Mouse (Mus musculus): ENCODE results near the gene Atoh8.
A peak's percentile ranks its signal among the peaks of the same experiment; 100 is the strongest.

The Atoh8 gene

DNA sequence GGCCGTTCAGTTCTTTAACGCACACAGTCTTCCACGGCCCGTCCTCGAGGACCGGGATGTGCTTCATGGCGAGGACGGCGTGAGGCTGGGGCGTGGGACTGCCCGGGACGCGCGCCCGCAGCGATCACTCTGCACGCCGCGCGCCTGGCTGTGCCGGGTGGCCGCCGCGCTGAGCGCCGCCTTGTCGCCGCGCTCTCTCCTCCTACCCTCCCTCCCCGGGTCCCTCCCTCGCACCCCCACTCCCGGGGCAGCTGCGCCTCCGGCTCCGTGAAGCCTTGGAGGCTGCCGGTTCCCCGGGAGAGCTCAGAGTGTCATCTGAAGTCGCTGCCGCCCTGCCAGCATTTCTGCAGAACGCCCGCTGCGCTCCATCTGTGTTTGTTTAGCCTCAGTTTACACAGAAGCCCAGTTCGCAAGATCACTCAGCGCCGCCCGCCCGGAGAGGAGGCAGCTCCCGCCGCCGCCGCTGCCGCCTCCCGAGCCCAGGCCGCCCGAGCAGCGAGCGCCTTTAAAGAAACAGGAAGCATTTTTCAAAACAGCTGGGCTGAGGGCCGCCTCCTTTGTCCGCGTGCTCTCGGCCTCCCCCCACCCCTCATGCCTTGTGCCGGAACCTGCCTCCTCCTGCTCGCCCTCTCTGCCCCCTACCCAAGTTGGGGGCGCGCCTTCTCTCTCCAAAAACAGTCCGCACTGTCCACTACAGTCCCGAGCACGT lies at the start of gene Atoh8:
Atoh8 (minus strand) TSS at position 480 of the 709 bp plus-strand sequence.
- peak; percentile 31 for DNase-seq (ENCODE audit: low spot score)

DNA sequence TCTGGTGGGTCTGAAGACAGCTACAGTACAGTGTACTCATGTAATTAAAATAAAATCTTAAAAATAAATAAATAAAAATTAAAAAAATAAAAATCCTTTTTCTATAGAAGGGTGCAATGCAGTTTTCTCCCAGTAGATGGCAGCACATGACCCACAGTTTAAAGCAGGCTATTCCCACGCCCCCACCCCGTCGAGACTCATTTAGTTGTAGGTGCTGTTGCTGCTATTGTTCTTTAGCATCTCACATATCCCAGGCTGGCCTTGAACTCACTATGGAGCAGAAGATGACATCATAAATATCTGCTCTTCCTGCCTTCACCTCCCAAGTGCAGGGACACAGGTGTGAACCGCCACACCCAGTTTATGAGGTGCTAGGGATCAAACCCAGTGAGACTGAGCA lies 48.5 kb upstream of the Atoh8 start:
- DNase-seq (ENCODE audit: low spot score), result peak; percentile 59

DNA sequence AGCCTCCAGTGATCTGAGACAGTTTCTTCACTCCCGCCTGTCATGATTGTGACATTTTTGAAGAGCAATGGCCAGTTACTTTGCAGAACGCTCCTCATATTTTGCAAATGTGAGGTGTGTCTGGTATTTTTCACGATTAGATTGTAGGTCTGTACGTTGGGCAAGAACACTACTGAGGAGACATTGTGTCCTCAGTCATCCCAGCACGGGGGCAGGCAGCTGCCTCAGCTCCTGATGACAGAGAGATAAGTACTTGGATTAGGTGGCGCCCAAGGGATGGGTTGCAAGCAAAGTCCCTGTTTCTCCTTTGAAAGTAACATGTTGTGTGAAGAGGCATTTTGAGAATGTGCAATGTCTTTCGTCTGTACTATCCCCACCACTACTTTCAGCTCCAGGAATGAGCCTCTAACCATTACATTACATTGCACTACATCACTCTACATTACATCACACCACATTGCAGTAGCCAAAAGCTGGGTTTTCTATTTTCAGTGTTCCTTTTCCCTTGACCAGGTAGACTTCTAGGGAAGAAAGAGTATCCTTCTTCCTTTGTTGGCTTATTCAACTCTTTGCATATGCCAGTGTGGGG lies 45.1 kb upstream of the Atoh8 start:
- no peak for DNase-seq (ENCODE audit: low spot score)

DNA sequence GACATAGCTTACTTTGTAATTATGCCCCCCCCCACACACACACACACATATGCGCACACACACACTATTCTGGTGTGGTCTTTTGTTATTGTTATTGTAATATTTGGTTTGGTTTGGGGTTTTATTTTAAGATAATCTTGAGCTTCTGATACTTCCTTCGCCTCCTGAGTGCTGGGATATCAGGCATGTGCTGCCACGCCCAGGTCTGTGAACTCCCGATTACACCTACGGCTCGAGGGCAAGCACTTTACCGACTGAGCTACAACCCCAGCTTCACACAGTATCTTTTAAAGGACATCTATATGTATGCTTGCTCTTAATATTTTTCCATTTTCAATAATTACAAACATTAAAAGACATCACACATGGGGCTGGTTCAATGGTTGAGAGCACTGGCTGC lies 44.1 kb upstream of the Atoh8 start:
- no peak for DNase-seq (ENCODE audit: low spot score)

DNA sequence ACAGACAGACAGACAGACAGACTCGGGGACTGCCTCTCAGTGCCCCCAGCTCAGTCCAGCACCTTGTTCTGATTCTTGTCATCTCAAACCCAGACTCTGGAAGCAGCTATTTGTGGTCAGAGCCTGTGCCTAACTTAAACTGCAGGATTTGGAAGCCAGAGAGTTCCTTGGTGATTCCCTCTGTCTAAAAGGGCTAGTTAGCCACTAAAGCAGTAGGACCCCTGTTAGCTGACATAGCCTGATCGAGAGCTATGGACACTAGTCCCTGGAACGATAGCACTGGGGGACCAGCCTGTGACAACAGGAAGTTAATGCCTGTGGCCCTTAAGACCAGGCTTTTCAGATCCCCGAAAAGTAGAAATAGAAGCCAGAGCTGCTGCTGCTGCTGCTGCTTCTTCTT lies 43.5 kb upstream of the Atoh8 start:
- no peak for DNase-seq (ENCODE audit: low spot score)

DNA sequence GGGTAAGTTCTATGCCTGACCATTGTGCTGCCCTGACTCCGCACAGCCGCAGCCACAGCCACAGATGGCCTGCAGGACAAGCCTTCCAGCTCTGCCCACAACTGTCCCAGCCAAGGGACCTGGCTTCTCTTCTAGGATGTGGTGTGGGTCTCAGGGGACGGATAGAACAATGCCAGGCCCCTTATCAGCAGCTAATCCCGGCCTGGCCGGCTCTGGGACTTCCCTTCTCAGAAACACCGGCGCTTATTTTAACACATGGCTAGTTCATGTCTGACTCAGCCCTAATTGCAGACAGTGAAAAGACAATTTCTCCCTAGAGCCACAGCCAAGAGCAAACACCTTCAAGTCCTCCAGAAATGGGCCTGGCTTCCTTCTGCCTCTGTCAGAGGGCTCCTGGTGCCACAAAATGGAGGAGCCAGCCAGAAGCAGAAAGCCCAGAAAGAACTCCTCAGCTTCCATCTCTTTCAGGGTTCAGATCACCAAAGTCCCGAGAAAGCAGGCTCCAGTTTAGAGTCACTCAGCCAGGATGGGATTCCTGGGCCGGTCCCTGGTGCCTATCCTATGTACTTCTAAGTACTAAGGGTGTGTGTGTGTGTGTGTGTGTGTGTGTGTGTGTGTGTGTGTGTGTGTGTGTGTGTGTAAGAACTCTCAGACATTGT lies 42.3 kb upstream of the Atoh8 start:
- no peak for DNase-seq (ENCODE audit: low spot score)

DNA sequence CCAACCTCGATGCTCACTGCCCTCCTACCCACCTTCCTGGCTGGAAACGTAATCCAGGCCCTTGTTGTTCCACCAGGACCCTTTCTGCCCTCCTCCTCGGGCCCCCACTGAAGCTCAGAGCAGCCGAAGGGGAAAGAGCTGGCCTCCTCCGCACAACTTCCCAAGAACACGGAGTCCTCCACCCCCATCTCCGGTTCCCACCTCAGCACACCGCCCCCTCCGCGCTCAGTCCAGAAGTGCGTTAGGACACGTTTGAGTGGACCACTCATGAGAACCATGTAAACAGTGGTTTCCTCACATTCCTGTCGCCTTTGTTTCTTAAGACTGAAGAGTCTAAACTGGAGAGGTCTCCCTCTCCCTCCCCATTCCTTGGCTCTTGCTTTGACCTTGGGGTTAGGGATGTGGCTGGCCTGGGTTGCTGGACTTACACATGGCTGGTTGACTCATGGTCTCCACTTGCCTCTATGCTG lies 41.6 kb upstream of the Atoh8 start:
- DNase-seq (ENCODE audit: low spot score), result no peak

DNA sequence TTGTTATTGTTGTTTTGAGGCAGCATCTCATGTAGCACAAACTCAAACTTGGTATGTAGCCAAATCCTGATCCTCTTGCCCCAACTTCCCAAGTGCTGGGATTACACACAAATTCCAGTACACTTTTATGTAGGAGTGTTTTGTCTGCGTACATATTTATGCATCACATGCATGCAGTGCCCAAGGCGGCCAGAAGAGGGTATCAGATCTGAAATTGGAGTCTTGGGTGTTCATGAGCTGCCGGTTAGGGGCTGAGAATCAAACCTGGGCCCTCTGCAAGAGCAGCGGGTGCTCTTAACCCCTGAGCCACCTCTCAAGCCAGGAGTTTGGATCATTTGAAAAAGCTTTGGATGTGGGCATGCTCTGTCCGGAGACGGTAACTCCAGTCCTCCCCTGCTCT lies 40.8 kb upstream of the Atoh8 start:
- no peak for DNase-seq (ENCODE audit: low spot score)

DNA sequence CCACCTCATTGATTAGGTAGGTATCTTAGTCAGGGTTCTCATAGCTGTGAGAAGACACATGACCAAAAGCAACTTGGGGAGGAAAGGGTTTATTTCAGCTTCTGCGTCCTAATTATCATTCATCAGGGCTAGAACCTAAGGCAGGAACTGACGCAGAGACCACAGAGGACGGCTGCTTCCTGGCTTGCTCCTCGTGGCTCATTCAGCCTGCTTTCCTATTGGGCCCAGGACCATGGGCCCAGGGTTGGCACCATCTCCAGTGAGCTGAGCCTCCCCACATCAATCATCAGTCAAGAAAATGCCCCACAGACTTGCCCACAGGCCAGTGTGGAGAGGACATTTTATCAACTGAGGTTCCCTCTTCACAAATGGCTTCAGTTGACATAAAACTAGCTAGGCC lies 40.1 kb upstream of the Atoh8 start:
- DNase-seq (ENCODE audit: low spot score), result no peak

DNA sequence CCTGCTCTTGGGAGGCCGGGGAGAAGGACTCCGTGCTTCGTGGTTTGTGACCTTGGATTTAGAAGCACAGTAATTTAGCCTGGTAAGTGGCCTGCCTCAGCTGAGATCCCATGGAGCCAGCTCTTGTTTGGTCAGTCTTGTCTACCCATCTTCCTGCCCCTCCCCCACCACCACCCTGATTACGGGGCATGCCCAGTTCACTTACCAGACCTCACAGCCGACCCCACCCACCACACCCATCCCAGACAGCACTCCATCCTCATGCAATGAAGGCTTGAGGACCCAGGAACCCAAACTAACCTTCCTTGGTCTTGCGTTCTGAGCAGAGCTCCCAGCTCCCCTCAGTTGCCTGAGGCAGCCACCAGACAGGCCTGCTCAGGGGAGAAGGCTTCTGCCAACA lies 37.8 kb upstream of the Atoh8 start:
- no peak for DNase-seq (ENCODE audit: low spot score)

DNA sequence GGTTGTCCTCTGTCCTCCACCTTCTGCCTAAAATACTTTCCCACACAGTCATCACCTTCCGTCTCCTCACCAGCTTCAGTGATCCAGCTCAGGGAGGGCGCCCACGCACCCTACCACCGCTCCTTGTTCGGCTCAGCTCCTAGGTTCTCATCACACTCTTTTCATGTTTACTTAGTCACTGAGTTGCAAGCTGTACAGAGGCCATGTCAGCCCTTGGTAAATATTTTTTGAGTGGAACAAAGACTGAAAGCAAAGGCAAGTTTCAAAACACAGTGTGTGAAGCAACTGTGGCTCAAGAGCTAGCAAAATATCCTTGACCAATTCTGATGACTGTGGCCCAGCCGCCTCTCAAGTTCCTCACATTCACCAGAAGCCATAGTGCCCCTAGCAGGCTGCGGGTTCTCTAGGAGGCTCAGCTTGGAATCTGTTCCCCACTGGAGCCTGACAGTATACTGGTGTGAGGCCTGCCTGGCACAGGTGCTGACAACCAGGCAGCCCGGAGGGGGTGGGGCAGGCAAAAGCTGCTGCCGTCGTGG lies 36.9 kb upstream of the Atoh8 start:
- no peak for DNase-seq (ENCODE audit: low spot score)

DNA sequence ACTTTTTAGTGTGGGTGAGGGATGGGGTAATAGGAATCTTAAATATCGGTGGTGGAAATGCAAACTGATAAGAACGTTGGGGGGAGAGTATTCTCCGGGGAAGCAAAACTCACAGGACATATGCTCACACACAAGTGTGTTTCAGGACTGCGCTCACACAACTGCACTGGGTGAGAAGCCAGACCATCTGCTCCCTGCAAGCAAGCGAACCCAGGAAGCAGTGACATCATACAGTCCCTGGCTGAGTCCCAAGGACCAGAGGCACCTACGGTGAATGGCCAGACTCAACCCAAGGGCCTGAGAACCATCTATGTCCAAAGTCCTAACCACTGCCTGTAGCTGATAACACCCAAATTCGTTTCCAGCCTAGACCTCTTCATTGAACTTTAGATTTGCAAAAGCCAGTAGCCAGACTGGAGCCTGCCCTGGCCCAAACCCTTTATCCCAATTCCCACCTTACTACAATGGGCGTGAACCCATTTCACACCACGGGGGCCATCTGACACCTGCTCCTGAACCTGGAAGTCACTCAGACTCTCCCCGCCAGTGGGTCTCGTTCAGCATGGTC lies 35.7 kb upstream of the Atoh8 start:
- DNase-seq (ENCODE audit: low spot score), result peak; percentile 54

DNA sequence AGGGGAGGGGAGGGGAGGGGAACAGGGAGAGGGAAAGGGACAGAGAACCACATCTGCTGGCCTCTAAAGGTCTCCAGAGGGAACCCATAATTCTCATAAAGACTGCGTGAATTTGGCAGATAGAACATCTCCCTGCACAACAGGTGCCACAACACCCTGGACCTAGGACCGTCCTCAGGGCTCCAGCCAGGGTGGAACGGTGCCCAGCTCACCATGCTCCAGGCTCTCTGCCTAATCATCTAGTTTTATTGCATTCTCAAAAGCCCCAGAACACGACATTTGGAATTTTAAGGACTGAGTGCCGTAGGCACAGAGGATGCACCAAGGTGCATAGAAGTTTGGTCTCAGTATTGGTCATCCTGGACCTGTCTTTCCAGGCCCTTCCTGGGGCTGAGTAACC lies 34.9 kb upstream of the Atoh8 start:
- no peak for DNase-seq (ENCODE audit: low spot score)

DNA sequence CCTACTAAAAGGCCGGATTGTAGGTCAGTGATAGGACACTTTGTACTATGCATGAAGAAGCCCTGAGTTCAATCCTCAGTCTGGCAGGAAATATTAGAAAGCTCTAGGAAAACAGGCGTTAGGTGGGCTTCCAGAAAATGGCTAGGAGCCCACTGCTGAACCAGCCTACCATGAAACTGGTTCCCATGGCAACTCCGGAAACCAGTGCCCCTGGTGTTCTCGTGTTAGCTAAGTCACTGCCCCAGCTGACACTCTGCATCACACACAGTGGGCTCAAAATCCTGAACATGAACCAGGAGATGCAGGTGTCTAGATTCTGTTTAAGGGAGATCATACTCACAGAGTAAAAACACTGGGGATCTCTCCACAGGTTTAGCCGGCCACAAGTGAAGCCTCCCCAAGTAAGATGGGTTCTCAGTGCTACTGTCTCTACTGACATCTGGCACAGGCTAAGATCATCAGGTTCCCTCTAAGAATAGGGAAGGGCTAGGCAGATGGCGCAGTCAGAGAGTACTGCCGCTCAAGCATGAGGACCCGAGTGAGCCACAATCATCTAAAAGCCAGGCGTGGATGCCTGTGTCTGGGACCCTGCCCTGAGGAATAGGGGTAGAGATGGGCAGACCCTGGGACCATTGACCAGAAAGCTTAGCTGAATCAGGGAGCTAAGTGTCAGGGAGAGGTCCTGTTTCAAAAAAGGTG lies 32.9 kb upstream of the Atoh8 start:
- no peak for DNase-seq (ENCODE audit: low spot score)

DNA sequence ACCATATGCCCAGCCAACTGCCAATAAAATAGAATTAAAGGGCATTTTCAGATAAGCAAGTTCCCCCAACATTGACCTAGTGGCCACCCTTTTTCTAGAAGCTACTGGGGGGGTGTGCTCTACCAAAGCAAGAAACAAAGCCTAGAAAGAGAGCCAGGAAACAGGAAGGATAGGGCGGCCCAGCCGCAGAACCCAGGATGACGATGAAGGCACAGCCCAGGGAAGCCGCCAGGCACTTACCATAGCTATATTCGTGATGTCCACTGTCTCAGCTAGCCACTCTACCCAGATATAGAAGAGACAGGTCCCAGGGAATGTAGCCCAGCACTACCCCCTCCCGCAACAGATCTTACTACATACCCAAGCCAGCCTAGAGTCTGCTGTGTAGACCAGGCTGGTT lies 30.3 kb upstream of the Atoh8 start:
- DNase-seq (ENCODE audit: low spot score), result no peak

DNA sequence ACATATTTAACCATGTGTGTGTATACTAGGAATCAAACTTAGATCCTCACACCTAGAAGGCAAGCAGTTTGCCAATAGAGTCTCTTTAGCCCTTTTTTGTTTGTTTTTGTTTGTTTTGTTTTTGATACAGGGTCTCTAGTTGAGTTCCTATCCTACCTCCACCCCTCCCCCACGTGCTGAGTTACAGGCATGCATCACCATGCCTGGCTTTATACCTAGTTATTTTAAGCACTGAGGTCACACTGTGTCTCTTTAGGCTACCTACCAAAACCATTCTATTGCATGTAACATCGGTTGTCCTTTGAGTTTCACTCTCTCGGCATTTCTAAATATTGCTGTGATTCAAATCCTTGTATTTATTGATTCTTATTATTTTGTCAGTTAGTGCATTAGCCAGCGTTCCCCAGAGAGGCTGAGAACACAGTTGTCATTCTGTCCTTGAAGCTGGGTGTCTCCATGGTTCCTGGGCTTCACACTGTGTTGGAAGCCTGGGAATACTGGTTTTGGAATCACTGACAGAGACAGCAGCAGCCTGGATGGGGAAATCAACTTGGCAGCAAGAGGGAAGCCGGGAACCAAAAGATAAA lies 28.4 kb upstream of the Atoh8 start:
- no peak for DNase-seq (ENCODE audit: low spot score)

DNA sequence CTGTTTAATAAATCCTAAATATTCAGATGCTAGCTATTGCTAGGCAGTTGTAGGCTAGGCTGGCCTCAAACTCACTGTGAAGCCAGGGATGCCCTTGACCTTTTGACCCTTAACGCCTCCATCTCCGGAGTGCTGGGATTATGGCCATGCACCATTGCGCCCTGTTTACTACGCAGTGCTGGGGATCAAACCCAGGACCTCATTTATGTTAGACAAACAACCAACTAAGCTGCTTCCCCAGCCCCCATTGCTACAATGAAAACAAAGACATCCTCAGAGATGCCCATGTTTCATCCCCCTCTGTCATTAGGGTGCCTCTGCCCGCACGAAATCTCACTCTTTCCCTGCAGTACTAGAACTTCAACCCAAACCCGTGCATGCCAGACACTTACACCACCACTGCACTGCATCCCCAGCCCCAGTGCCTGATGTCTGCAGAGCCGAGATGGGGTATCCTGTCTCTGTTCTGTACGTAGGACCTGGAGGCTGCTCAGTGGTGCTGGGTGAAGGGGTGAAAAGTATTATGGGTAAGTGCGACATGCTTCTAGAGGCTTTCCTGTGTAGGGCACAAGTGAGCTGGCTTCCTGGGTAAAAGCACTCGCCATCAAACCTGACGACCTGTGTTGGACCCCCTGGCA lies 26.4 kb upstream of the Atoh8 start:
- no peak for DNase-seq (ENCODE audit: low spot score)

DNA sequence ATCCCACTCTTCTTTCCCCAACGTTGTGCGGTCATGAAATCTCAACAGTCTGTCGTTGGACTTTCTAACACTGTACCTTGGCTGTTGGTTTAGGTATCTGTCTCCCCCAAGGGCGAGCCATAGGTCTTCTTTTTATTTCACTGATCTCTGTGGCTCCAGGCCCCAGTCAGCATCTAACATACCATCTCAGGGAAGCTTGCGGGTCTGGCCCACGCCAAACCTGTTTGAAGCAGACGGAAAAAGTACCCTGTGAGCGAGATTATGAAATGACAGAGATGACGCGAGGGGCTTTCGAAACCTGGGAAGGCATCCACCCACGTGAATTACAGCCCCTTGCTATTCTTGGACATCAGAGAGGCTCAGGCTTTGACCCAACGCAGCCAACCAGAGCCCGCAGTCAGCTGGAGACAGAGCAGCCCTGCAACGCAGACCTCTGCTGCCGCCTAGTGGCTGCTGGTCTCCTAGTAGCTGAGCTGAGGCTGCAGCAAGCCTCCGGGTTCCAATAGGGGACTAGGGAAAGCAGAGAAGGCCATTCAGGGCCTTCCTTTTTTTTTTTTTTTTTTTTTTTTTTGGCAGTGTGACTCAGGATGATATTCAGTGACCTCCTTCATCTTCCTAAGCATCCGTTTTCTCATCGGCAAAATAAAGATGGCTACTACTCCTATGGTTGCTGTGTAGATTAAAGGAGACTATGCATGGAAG lies 25.8 kb upstream of the Atoh8 start:
- peak; percentile 91 for DNase-seq (ENCODE audit: low spot score)

DNA sequence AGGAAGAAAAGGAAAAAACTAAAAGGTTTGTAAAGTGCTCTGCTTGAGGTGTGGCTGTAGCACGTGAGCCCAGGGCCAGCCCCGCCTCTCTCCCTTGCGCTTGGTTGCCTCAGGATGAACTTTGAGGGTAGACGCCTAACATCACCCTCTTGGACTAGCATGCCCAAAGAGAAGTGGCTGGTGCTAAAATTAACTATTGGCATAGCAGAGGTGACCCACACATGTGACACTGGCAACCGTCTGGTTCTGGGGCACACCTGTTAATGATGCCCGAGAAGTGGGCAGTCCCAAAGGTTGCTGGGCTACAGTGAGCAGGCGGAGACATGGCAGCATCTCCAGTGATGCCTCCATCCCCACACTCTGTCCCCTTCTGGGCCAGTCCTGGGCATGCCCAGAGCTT lies 24.1 kb upstream of the Atoh8 start:
- no peak for DNase-seq (ENCODE audit: low spot score)

DNA sequence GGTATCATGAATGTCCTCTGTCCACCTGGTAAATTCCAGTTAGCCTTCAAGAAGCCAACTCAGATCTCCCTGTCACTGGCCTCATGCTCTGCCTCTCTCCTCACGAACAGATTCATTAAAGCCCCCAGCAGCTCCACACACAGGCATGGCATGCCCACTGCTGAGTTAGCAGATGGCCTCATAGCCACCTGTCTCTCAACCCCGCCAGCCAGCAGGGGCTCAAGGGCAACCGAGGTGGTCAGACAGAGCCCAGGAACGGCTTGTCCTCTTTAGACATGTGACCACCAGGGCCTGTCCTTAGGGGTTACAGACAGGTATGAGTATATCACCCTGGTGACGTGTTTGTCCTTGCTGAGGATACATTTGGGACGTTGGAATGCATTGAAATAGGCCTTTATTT lies 19.9 kb upstream of the Atoh8 start:
- DNase-seq (ENCODE audit: low spot score), result no peak

DNA sequence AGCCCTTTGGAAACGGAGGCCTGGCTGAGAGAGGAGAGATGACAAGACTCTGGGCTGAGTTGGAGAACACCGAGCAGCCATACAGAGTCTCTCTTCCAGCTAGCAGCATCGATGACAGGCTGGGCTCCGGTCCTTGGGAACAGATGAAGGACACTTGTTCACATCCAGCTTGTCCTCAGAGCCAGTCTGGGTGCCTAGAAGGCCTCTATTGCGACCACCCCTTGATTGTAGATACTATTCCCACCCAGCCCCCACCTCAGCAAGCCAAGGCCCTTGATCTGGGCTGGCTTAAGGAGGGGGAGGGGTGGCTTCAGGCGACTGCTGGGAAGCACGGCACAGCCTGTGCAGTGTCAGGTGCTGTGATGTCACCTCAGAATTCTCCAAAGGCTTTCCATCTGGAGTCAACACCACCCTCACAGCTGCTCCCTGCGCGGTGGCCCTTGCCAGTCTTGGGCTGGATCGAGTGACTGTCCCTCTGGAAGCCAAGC lies 19.3 kb upstream of the Atoh8 start:
- no peak for DNase-seq (ENCODE audit: low spot score)
